Mouse (Mus musculus) liver, embryonic 14.5 days (tissue): ENCODE results near the gene Lancl2. TPM values are rescaled to one million over a fixed set of nuclear protein-coding genes. Genes with fewer than 3 reads are reported as not detected.

ENCODE experiments used
- ATAC-seq: fragments of 200-750 bp; cut with Nextera tagmentation; 2 replicates; pipeline ENCODE4 v1.8.0; 2017; ENCODE audit warnings: moderate number of reproducible peaks, mild to moderate bottlenecking, moderate library complexity; ENCODE audit not compliant: insufficient read depth
- DNase-seq, 3 experiments: peaks; one replicate each; pipeline ENCODE4 v3.0.0-alpha.2; 2012 to 2013; ENCODE audit warnings: low read depth in 3 of 3, low spot score in 3 of 3
- H3K27ac ChIP-seq: fragments of 300-500 bp; sonication (generic); 2 replicates; pipeline ENCODE4 v1.5.1; 2014; ENCODE audit warnings: moderate library complexity, mild to moderate bottlenecking, control low read depth, inconsistent platforms
- H3K27me3 ChIP-seq: fragments of 300-500 bp; sonication (generic); 2 replicates; pipeline ENCODE4 v1.6.1; 2014; ENCODE audit warnings: mild to moderate bottlenecking, low read length, moderate library complexity; ENCODE audit not compliant: control insufficient read depth, insufficient read depth
- H3K36me3 ChIP-seq: fragments of 300-500 bp; sonication (generic); replicated peaks from 2 replicates; pipeline ENCODE4 v1.6.1; 2014; ENCODE audit warnings: low read depth; ENCODE audit not compliant: control insufficient read depth, insufficient read depth
- H3K4me1 ChIP-seq, 2 experiments: fragments of 200-500 bp in 1 of 2; fragments of 300-500 bp in 1 of 2; sonication (generic) in 1 of 2; replicated peaks; 2 replicates each; pipeline ENCODE4 v1.6.1; 2012 to 2014; ENCODE audit warnings: antibody characterized with exemption in 1 of 2, inconsistent platforms in 1 of 2, low read length in 1 of 2; ENCODE audit not compliant: control insufficient read depth in 2 of 2, insufficient read depth in 2 of 2
- H3K4me2 ChIP-seq: fragments of 300-500 bp; sonication (generic); 2 replicates; pipeline ENCODE4 v1.6.1; 2014; ENCODE audit warnings: low read depth, mild to moderate bottlenecking, control low read depth, moderate library complexity
- H3K4me3 ChIP-seq, 2 experiments: fragments of 200-500 bp in 1 of 2; fragments of 300-500 bp in 1 of 2; sonication (generic) in 1 of 2; 2 replicates each; pipeline ENCODE4 v1.5.1; 2012 to 2014; ENCODE audit warnings: low read depth in 2 of 2, low read length in 2 of 2, mild to moderate bottlenecking in 2 of 2, control low read depth in 1 of 2, inconsistent platforms in 1 of 2, moderate library complexity in 1 of 2; ENCODE audit not compliant: insufficient read depth in 1 of 2
- H3K9ac ChIP-seq: fragments of 300-500 bp; sonication (generic); replicated peaks from 2 replicates; pipeline ENCODE4 v1.6.1; 2014; ENCODE audit warnings: mild to moderate bottlenecking, control low read depth, moderate library complexity
- H3K9me3 ChIP-seq: fragments of 300-500 bp; sonication (generic); 2 replicates; pipeline ENCODE4 v1.6.1; 2016; ENCODE audit warnings: low read length, mixed read lengths; ENCODE audit not compliant: control insufficient read depth
- CTCF ChIP-seq: IDR thresholded peaks from 2 replicates; pipeline ENCODE4 v1.5.1; 2016; ENCODE audit warnings: antibody characterized with exemption, low read depth, control low read depth
- EP300 ChIP-seq: IDR thresholded peaks from 2 replicates; pipeline ENCODE4 v1.6.1; 2016; ENCODE audit warnings: antibody characterized with exemption, low read depth
- WGBS: fragments of 180-500 bp; shearing (Covaris S2); extraction: QIAGEN DNeasy Blood & Tissue Kit; methylation state at CpG from one replicate; pipeline ENCODE4 v1.1.7; 2014; ENCODE audit not compliant: insufficient replicate concordance; 5-methylcytosine and 5-hydroxymethylcytosine counted together
- polyA plus RNA-seq, 2 experiments: library from polyadenylated mRNA; depleted of rRNA in 1 of 2; stranded (reverse) in 1 of 2; unstranded in 1 of 2; fragments of >200 nt; fragmentation: Nextera tagmentation in 1 of 2; extraction: Ambion mirVana in 1 of 2; gene quantifications; 2 replicates each; pipeline versions ENCODE4 v1.2.1 to v1.2.3; 2012 to 2014

The Lancl2 gene
- polyA plus RNA-seq, 2 experiments, result 7.1 to 13.5 TPM

GRCm38 (mm10) chr6:57767112-57767868, 65.0 kb downstream of the Lancl2 start:
- H3K27ac ChIP-seq, result peak overlapping the region; percentile 95
- DNase-seq (peak; percentile 78 to 83 (median 82)), ATAC-seq (peak; percentile 83)
- no peaks in the 10 kb centered on the region for H3K9me3 ChIP-seq
- H3K4me1 ChIP-seq, result peaks cover 62 to 72% of the 10 kb centered on the region in 2 experiments
- H3K4me2 ChIP-seq, result peak overlapping the region; percentile 65
- H3K36me3 ChIP-seq, result peaks cover 26% of the 10 kb centered on the region
- 11% methylated on average over 8 of the region's 8 CpGs for WGBS
- peak overlapping the region; percentile 5 to 29; a peak in 2 of 4 replicates for H3K4me3 ChIP-seq
- H3K27me3 ChIP-seq, result no peaks in the 10 kb centered on the region
- TF ChIP-seq EP300 (peak; percentile 95), CTCF (peak; percentile 77)
- H3K9ac ChIP-seq, result peak overlapping the region; percentile 60

- Histone ChIP-seq H3K36me3 (peaks cover 25% of the 10 kb centered on the region), H3K4me2 (no peak overlapping the region), H3K9ac (no peak overlapping the region), H3K9me3 (no peaks in the 10 kb centered on the region), H3K4me3 (no peak overlapping the region), H3K4me1 (peaks cover 50 to 58% of the 10 kb centered on the region in 2 experiments), H3K27ac (peak overlapping the region; percentile 95), H3K27me3 (no peaks in the 10 kb centered on the region)
- DNase-seq (no peak), ATAC-seq (no peak)
- WGBS, result 64% methylated on average over 7 of the region's 7 CpGs
- no peak for TF ChIP-seq EP300
- no peak for TF ChIP-seq CTCF
Observed at GRCm38 (mm10) chr6:57768948-57769525, 66.7 kb downstream of the Lancl2 start.

GRCm38 (mm10) chr6:57770467-57771190, 68.3 kb downstream of the Lancl2 start:
- H3K36me3 ChIP-seq, result peaks cover 28% of the 10 kb centered on the region
- ATAC-seq, result no peak
- 27% methylated on average over 1 of the region's 1 CpGs for WGBS
- no peak for DNase-seq
- TF ChIP-seq EP300, result no peak
- no peaks in the 10 kb centered on the region for H3K9me3 ChIP-seq
- no peak overlapping the region for H3K4me3 ChIP-seq
- H3K9ac ChIP-seq, result no peak overlapping the region
- H3K27ac ChIP-seq, result no peak overlapping the region
- no peak overlapping the region for H3K4me2 ChIP-seq
- no peaks in the 10 kb centered on the region for H3K27me3 ChIP-seq
- H3K4me1 ChIP-seq, result peaks cover 35 to 42% of the 10 kb centered on the region in 2 experiments

GRCm38 (mm10) chr6:57773792-57774191, 71.5 kb downstream of the Lancl2 start:
- Histone ChIP-seq H3K4me3 (no peak overlapping the region), H3K9me3 (no peaks in the 10 kb centered on the region), H3K27ac (no peak overlapping the region), H3K36me3 (peaks cover 21% of the 10 kb centered on the region), H3K9ac (no peak overlapping the region), H3K4me1 (peaks cover 5 to 11% of the 10 kb centered on the region in 2 experiments), H3K4me2 (no peak overlapping the region), H3K27me3 (no peaks in the 10 kb centered on the region)
- DNase-seq (no peak), ATAC-seq (no peak)
- WGBS, result 79% methylated on average over 1 of the region's 1 CpGs
- TF ChIP-seq CTCF (no peak), EP300 (no peak)

- no peak for TF ChIP-seq CTCF
- no peak for TF ChIP-seq EP300
- WGBS, result 87% methylated on average over 3 of the region's 3 CpGs
- Histone ChIP-seq H3K4me2 (no peak overlapping the region), H3K27me3 (no peaks in the 10 kb centered on the region), H3K9me3 (no peaks in the 10 kb centered on the region), H3K36me3 (peaks cover 2% of the 10 kb centered on the region; the same call in 1 of the 2 replicates), H3K4me1 (0 out of 4 replicates have a peak, but pooled peaks cover 0 to 3% of the 10 kb centered on the region in 2 experiments), H3K4me3 (no peak overlapping the region), H3K9ac (no peak overlapping the region), H3K27ac (no peak overlapping the region)
- DNase-seq, result no peak
- no peak for ATAC-seq
Observed at GRCm38 (mm10) chr6:57780359-57780758, 78.0 kb downstream of the Lancl2 start.
